Mouse (Mus musculus): Measurements from ENCODE around the gene Lars2. TPM values are rescaled to one million over a fixed set of nuclear protein-coding genes. Genes with fewer than 3 reads are reported as not detected.
"Not testable (repeated sequence)": the region's sequence is repeated elsewhere in the genome, so short reads cannot be mapped to it uniquely, and the experiment has no call there.

The Lars2 gene
- polyA plus RNA-seq, 1 experiment: 25.0 TPM

- TF ChIP-seq GATA1 (IDR thresholded peaks at IDR 0.05; ENCODE audit: borderline replicate concordance, low read length) (no peak; the same call in 2 of the 3 replicates), FLI1 (IDR thresholded peaks at IDR 0.05; ENCODE audit: low read length) (no peak; the same call in 1 of the 2 replicates)
- Histone ChIP-seq H3K4me3 (replicated peaks) (peak overlapping the region; percentile 82), H3K27me3 (replicated peaks) (no peaks in the 10 kb centered on the region), H3K4me1 (peaks cover 44% of the 10 kb centered on the region), H3K36me3 (replicated peaks; ENCODE audit: low read length) (no peaks in the 10 kb centered on the region), H3K9me3 (no peaks in the 10 kb centered on the region)
Measured at GRCm38 (mm10) chr9:123359981-123360380, 6.7 kb upstream of the Lars2 start.

- Histone ChIP-seq H3K36me3 (replicated peaks; ENCODE audit: low read length) (peaks cover 10% of the 10 kb centered on the region), H3K4me1 (peaks cover 55% of the 10 kb centered on the region), H3K4me3 (replicated peaks) (no peak overlapping the region), H3K27me3 (replicated peaks) (no peaks in the 10 kb centered on the region), H3K9me3 (no peaks in the 10 kb centered on the region)
- TF ChIP-seq GATA1 (IDR thresholded peaks at IDR 0.05; ENCODE audit: borderline replicate concordance, low read length): no peak
- no peak for TF ChIP-seq FLI1 (IDR thresholded peaks at IDR 0.05; ENCODE audit: low read length)
Measured at GRCm38 (mm10) chr9:123365353-123365752, 1.4 kb upstream of the Lars2 start.

GRCm38 (mm10) chr9:123365942-123366707 lies 602 bp upstream of the Lars2 start:
- peaks cover 62% of the 10 kb centered on the region for H3K4me1 ChIP-seq
- H3K36me3 ChIP-seq (replicated peaks; ENCODE audit: low read length): peaks cover 12% of the 10 kb centered on the region
- TF ChIP-seq FLI1 (IDR thresholded peaks at IDR 0.05; ENCODE audit: low read length) (no peak), GATA1 (IDR thresholded peaks at IDR 0.05; ENCODE audit: borderline replicate concordance, low read length) (no peak)
- H3K4me3 ChIP-seq (replicated peaks): peak overlapping the region; percentile 94
- no peaks in the 10 kb centered on the region for H3K9me3 ChIP-seq
- no peaks in the 10 kb centered on the region for H3K27me3 ChIP-seq (replicated peaks)

- no peak for TF ChIP-seq GATA1 (IDR thresholded peaks at IDR 0.05; ENCODE audit: borderline replicate concordance, low read length)
- TF ChIP-seq FLI1 (IDR thresholded peaks at IDR 0.05; ENCODE audit: low read length): no peak
- H3K4me3 ChIP-seq (replicated peaks): peak overlapping the region; percentile 94
- peaks cover 75% of the 10 kb centered on the region for H3K4me1 ChIP-seq
- no peaks in the 10 kb centered on the region for H3K27me3 ChIP-seq (replicated peaks)
- H3K36me3 ChIP-seq (replicated peaks; ENCODE audit: low read length): peaks cover 25% of the 10 kb centered on the region
- no peaks in the 10 kb centered on the region for H3K9me3 ChIP-seq
Measured at GRCm38 (mm10) chr9:123367636-123368035, 909 bp downstream of the Lars2 start.

GRCm38 (mm10) chr9:123382399-123382798 lies 15.7 kb downstream of the Lars2 start:
- H3K4me1 ChIP-seq: peaks cover 38% of the 10 kb centered on the region
- no peaks in the 10 kb centered on the region for H3K9me3 ChIP-seq
- TF ChIP-seq FLI1 (IDR thresholded peaks at IDR 0.05; ENCODE audit: low read length): no peak
- peaks cover 96% of the 10 kb centered on the region for H3K36me3 ChIP-seq (replicated peaks; ENCODE audit: low read length)
- no peak overlapping the region for H3K4me3 ChIP-seq (replicated peaks)
- no peaks in the 10 kb centered on the region for H3K27me3 ChIP-seq (replicated peaks)

GRCm38 (mm10) chr9:123384696-123385095 lies 18.0 kb downstream of the Lars2 start:
- Histone ChIP-seq H3K4me1 (peaks cover 56% of the 10 kb centered on the region), H3K4me3 (replicated peaks) (no peak overlapping the region), H3K27me3 (replicated peaks) (no peaks in the 10 kb centered on the region), H3K36me3 (replicated peaks; ENCODE audit: low read length) (peaks cover 92% of the 10 kb centered on the region), H3K9me3 (no peaks in the 10 kb centered on the region)
- TF ChIP-seq GATA1 (IDR thresholded peaks at IDR 0.05; ENCODE audit: borderline replicate concordance, low read length) (no peak), FLI1 (IDR thresholded peaks at IDR 0.05; ENCODE audit: low read length) (no peak)

- peaks cover 88% of the 10 kb centered on the region for H3K36me3 ChIP-seq (replicated peaks; ENCODE audit: low read length)
- no peaks in the 10 kb centered on the region for H3K9me3 ChIP-seq
- no peak overlapping the region for H3K4me3 ChIP-seq (replicated peaks)
- H3K4me1 ChIP-seq: peaks cover 59% of the 10 kb centered on the region
- no peaks in the 10 kb centered on the region for H3K27me3 ChIP-seq (replicated peaks)
- TF ChIP-seq FLI1 (IDR thresholded peaks at IDR 0.05; ENCODE audit: low read length) (no peak), GATA1 (IDR thresholded peaks at IDR 0.05; ENCODE audit: borderline replicate concordance, low read length) (no peak)
Measured at GRCm38 (mm10) chr9:123385352-123386198, 18.8 kb downstream of the Lars2 start.

- H3K9me3 ChIP-seq: no peaks in the 10 kb centered on the region
- H3K4me1 ChIP-seq: peaks cover 59% of the 10 kb centered on the region
- TF ChIP-seq GATA1 (IDR thresholded peaks at IDR 0.05; ENCODE audit: borderline replicate concordance, low read length): no peak
- H3K36me3 ChIP-seq (replicated peaks; ENCODE audit: low read length): peaks cover 84% of the 10 kb centered on the region
- no peak overlapping the region for H3K4me3 ChIP-seq (replicated peaks)
- no peaks in the 10 kb centered on the region for H3K27me3 ChIP-seq (replicated peaks)
Measured at GRCm38 (mm10) chr9:123386347-123386746, 19.6 kb downstream of the Lars2 start.

GRCm38 (mm10) chr9:123388087-123389007 lies 21.6 kb downstream of the Lars2 start:
- not testable (repeated sequence) for H3K4me3 ChIP-seq (replicated peaks); H3K27me3 ChIP-seq (replicated peaks); H3K9me3 ChIP-seq
- Histone ChIP-seq H3K4me1 (peaks cover 41% of the 10 kb centered on the region), H3K36me3 (replicated peaks; ENCODE audit: low read length) (peaks cover 83% of the 10 kb centered on the region)

All from megakaryocyte, embryonic 14.5 days (primary cell).